Mouse (Mus musculus) forebrain, embryonic 11.5 days (tissue): ENCODE results near the gene Megf6. TPM values are rescaled to one million over a fixed set of nuclear protein-coding genes. Genes with fewer than 3 reads are reported as not detected.

Experiments used
- ATAC-seq: fragments of 200-750 bp; cut with Nextera tagmentation; replicated peaks from 2 replicates; pipeline ENCODE4 v1.8.0; 2017; ENCODE audit warnings: moderate TSS enrichment; ENCODE audit not compliant: low FRiP score
- DNase-seq: peaks from one replicate; pipeline ENCODE4 v3.0.0-alpha.2; 2017; ENCODE audit warnings: low spot score
- H3K27ac ChIP-seq: fragments of 300-500 bp; sonication (generic); 2 replicates; pipeline ENCODE4 v1.5.1; 2014; ENCODE audit warnings: low read depth, low read length
- H3K27me3 ChIP-seq: fragments of 300-500 bp; sonication (generic); 2 replicates; pipeline ENCODE4 v1.6.1; 2014; ENCODE audit warnings: mild to moderate bottlenecking, low read length, mixed read lengths; ENCODE audit not compliant: control insufficient read depth, insufficient read depth
- H3K36me3 ChIP-seq: fragments of 300-500 bp; sonication (generic); 2 replicates; pipeline ENCODE4 v1.6.1; 2014; ENCODE audit warnings: mild to moderate bottlenecking, low read length, moderate library complexity, mixed read lengths; ENCODE audit not compliant: control insufficient read depth, insufficient read depth
- H3K4me1 ChIP-seq: fragments of 300-500 bp; sonication (generic); replicated peaks from 2 replicates; pipeline ENCODE4 v1.6.1; 2014; ENCODE audit warnings: low read length, mixed read lengths; ENCODE audit not compliant: control insufficient read depth, insufficient read depth
- H3K4me2 ChIP-seq: fragments of 300-500 bp; sonication (generic); 2 replicates; pipeline ENCODE4 v1.6.1; 2014; ENCODE audit warnings: low read depth, mild to moderate bottlenecking, low read length, moderate library complexity, mixed read lengths; ENCODE audit not compliant: severe bottlenecking
- H3K4me3 ChIP-seq: fragments of 300-500 bp; sonication (generic); 2 replicates; pipeline ENCODE4 v1.5.1; 2014; ENCODE audit warnings: low read depth, low read length
- H3K9ac ChIP-seq: fragments of 300-500 bp; sonication (generic); 2 replicates; pipeline ENCODE4 v1.6.1; 2014; ENCODE audit warnings: low read length
- H3K9me3 ChIP-seq: fragments of 300-500 bp; sonication (generic); 2 replicates; pipeline ENCODE4 v1.6.1; 2016; ENCODE audit warnings: low read length, mixed read lengths; ENCODE audit not compliant: control insufficient read depth
- WGBS: fragments of 180-500 bp; shearing (Covaris S2); extraction: QIAGEN DNeasy Blood & Tissue Kit; methylation state at CpG from one replicate; pipeline ENCODE4 v1.1.7; 2014; 5-methylcytosine and 5-hydroxymethylcytosine counted together
- polyA plus RNA-seq: library from polyadenylated mRNA; unstranded; fragments of >200 nt; fragmentation: Nextera tagmentation; extraction: Ambion mirVana; gene quantifications from 2 replicates; pipeline ENCODE4 v1.2.1, GENCODE M21; 2014

The Megf6 gene
- polyA plus RNA-seq, 1 experiment from 2014 or later: 23.9 TPM

GRCm38 (mm10) chr4:154137139-154137538 lies 33.4 kb upstream of the Megf6 start:
- Histone ChIP-seq H3K36me3 (no peaks in the 10 kb centered on the region), H3K4me1 (peaks cover 10% of the 10 kb centered on the region; the same call in 1 of the 2 replicates), H3K27ac (no peak overlapping the region), H3K9ac (no peak overlapping the region), H3K27me3 (peaks cover 48% of the 10 kb centered on the region), H3K4me3 (no peak overlapping the region), H3K9me3 (no peaks in the 10 kb centered on the region), H3K4me2 (no peak overlapping the region)
- ATAC-seq (no peak), DNase-seq (no peak)
- WGBS: 68% methylated on average over 5 of the region's 5 CpGs

- peaks cover 48% of the 10 kb centered on the region for H3K27me3 ChIP-seq
- no peak overlapping the region for H3K27ac ChIP-seq
- H3K4me3 ChIP-seq: peak overlapping the region; percentile 43
- no peaks in the 10 kb centered on the region for H3K36me3 ChIP-seq
- H3K9me3 ChIP-seq: no peaks in the 10 kb centered on the region
- DNase-seq (peak; percentile 75), ATAC-seq (peak; percentile 31; the same call in 1 of the 2 replicates)
- under 1% methylated on average over 49 of the region's 59 CpGs for WGBS
- peaks cover 14% of the 10 kb centered on the region; the same call in 1 of the 2 replicates for H3K4me1 ChIP-seq
- H3K9ac ChIP-seq: peak overlapping the region; percentile 51
- peak overlapping the region; percentile 83 for H3K4me2 ChIP-seq
Measured at GRCm38 (mm10) chr4:154139671-154140181, 30.8 kb upstream of the Megf6 start.

DNA sequence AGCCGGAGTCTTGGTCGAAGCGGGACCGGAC lies 30.5 kb upstream of the Megf6 start, which contains the start of gene Trp73:
Gene Trp73, minus strand, starts transcription at position 27 of the 31 bp plus-strand sequence.
- 0% methylated on average over 4 of the region's 4 CpGs for WGBS
- Histone ChIP-seq H3K4me3 (peak within 1 kb of the TSS; percentile 43), H3K4me1 (peaks cover 14% of the 10 kb centered on the region; the same call in 1 of the 2 replicates), H3K9ac (peak within 1 kb of the TSS; percentile 51), H3K27me3 (peaks cover 48% of the 10 kb centered on the region), H3K4me2 (peak within 1 kb of the TSS; percentile 83), H3K36me3 (no peaks in the 10 kb centered on the region), H3K9me3 (no peaks in the 10 kb centered on the region), H3K27ac (no peak within 1 kb of the TSS)
- ATAC-seq: no peak
- no peak for DNase-seq

GRCm38 (mm10) chr4:154140213-154141008 lies 30.1 kb upstream of the Megf6 start:
- ATAC-seq (no peak), DNase-seq (peak; percentile 62)
- Histone ChIP-seq H3K9ac (peak overlapping the region; percentile 51), H3K9me3 (no peaks in the 10 kb centered on the region), H3K4me3 (peak overlapping the region; percentile 43), H3K36me3 (no peaks in the 10 kb centered on the region), H3K4me1 (peaks cover 14% of the 10 kb centered on the region; the same call in 1 of the 2 replicates), H3K27me3 (peaks cover 48% of the 10 kb centered on the region), H3K4me2 (peak overlapping the region; percentile 83), H3K27ac (no peak overlapping the region)
- WGBS: under 1% methylated on average over 46 of the region's 46 CpGs

DNA sequence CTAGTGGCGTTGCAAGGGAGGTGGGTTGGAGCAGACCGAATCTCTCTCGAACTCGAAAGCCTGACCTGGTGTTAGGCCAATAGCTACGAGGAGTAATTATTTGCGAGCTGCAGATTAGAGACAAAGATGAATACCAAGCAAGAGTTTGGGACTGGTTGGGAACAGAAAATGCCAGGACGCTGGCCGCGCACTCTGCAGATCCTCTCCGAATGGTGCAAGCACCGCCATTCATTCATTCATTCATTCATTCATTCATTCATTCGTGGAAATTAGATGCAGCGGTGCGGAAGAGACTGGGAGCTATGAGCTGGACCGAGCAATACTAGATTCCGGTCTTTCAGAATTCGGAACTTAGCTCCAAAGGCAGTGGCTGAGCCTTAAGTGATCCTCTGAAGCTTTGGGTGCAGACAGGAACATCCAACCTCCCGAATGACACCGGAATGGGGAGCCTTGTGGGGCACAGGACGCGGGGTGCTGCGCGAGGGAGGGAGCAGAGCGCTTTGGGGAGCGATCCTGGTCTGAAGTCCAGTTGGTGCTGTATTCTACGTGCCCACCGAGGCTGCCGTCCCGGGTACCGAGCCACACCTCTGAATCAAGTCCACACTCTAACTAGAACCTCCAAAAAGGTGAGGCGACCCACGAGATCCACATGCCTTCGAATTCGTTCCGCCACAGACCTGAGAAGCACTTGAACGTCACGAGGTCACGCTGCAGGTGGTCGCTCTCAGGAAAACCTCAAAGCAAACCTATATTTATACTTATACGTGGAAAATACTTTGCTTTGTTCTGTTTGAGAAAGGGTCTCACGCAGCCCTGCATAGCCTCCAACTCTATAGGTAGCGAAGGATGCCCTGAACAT lies 29.3 kb upstream of the Megf6 start:
- no peak overlapping the region for H3K9ac ChIP-seq
- H3K27me3 ChIP-seq: peaks cover 48% of the 10 kb centered on the region
- H3K9me3 ChIP-seq: no peaks in the 10 kb centered on the region
- no peak overlapping the region for H3K27ac ChIP-seq
- ATAC-seq (no peak), DNase-seq (no peak)
- 1% methylated on average over 42 of the region's 42 CpGs for WGBS
- H3K4me3 ChIP-seq: peak overlapping the region; percentile 43; the same call in 1 of the 2 replicates
- peak overlapping the region; percentile 8; the same call in 1 of the 2 replicates for H3K4me2 ChIP-seq
- peaks cover 14% of the 10 kb centered on the region; the same call in 1 of the 2 replicates for H3K4me1 ChIP-seq
- H3K36me3 ChIP-seq: no peaks in the 10 kb centered on the region; the same call in 1 of the 2 replicates

DNA sequence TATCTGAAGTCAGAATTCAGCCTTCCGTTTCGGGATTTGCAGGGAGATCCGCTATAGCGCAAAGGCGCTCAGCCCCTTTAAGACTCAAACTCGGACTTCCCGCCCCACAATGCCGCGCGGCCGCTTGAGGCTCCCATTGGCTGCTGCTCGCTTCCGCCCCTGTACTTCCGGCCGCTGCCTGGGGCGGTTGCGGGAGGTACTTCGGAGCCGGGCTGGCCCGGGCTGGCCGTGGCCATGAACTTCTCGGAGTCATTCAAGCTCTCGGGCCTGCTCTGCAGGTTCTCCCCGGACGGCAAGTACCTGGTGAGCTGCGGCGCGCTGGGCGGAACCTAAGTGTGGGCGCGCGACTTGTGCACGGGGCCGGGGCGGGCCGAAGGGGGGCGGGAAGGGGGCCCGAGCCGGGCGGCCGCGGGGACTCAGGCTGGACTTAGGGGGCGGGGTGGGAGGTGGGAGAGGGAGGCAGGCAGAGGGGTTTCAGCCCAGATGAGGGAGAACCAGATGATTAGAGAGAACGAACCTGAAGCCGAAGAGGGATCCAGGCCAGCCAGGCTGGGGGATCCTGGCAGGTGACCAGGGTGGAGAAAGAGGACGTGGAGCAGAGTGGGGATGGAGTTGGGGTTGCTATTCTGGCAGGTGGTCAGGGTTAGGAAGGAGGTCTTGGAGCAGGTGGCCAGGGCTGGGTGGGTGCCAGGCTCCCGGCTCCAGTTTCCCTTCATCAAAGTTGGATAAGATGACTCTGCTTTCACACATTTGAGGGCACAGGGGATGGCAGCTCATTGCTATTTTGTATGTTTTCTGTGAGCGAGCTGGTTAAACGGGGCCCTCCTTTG lies 28.1 kb upstream of the Megf6 start, which contains the start of gene Wrap73:
Gene Wrap73, plus strand, starts transcription at position 162 of the 830 bp plus-strand sequence.
- WGBS: 2% methylated on average over 49 of the region's 49 CpGs
- peaks cover 43% of the 10 kb centered on the region for H3K27me3 ChIP-seq
- no peak within 1 kb of the TSS for H3K27ac ChIP-seq

GRCm38 (mm10) chr4:154144712-154145111 lies 25.8 kb upstream of the Megf6 start:
- Histone ChIP-seq H3K27ac (no peak overlapping the region), H3K27me3 (peaks cover 20% of the 10 kb centered on the region), H3K4me1 (peaks cover 12% of the 10 kb centered on the region; the same call in 1 of the 2 replicates), H3K9me3 (no peaks in the 10 kb centered on the region), H3K4me3 (no peak overlapping the region), H3K36me3 (no peaks in the 10 kb centered on the region; the same call in 1 of the 2 replicates), H3K9ac (no peak overlapping the region), H3K4me2 (no peak overlapping the region)
- ATAC-seq (no peak), DNase-seq (no peak)
- 86% methylated on average over 3 of the region's 3 CpGs for WGBS

More for the DNA sequence above, 28.1 kb upstream of the Megf6 start, which contains the start of gene Wrap73:
- Histone ChIP-seq H3K4me1 (peaks cover 14% of the 10 kb centered on the region; the same call in 1 of the 2 replicates), H3K9me3 (no peaks in the 10 kb centered on the region), H3K36me3 (no peaks in the 10 kb centered on the region; the same call in 1 of the 2 replicates), H3K9ac (peak within 1 kb of the TSS; percentile 78), H3K4me3 (peak within 1 kb of the TSS; percentile 77), H3K4me2 (peak within 1 kb of the TSS; percentile 79)
- peak; percentile 96 for DNase-seq
- ATAC-seq: peak; percentile 93

- H3K4me3 ChIP-seq: no peak overlapping the region
- ATAC-seq (no peak), DNase-seq (no peak)
- no peak overlapping the region for H3K27ac ChIP-seq
- no peaks in the 10 kb centered on the region; the same call in 1 of the 2 replicates for H3K36me3 ChIP-seq
- H3K9me3 ChIP-seq: no peaks in the 10 kb centered on the region
- WGBS: 86% methylated on average over 10 of the region's 10 CpGs
- no peak overlapping the region for H3K9ac ChIP-seq
- H3K4me1 ChIP-seq: peaks cover 4% of the 10 kb centered on the region; the same call in 1 of the 2 replicates
- H3K4me2 ChIP-seq: no peak overlapping the region
- H3K27me3 ChIP-seq: peaks cover 4% of the 10 kb centered on the region
Measured at GRCm38 (mm10) chr4:154146342-154146741, 24.2 kb upstream of the Megf6 start.
